Mouse (Mus musculus) G1E (cell line): ENCODE measurements at regions not wholly inside any gene's neighbourhood (a gene's known extent, or its start where the extent isn't known, plus 50 kb on each side); places are given as distances from the start of the nearest gene placed in this dataset.

Experiments
- CTCF ChIP-seq: IDR thresholded peaks from 2 replicates; pipeline ENCODE4 v1.5.1; 2012; ENCODE audit warnings: low read depth, low read length, inconsistent platforms, mixed read lengths
- GATA2 ChIP-seq: IDR thresholded peaks from 2 replicates; pipeline ENCODE4 v1.6.1; 2012; ENCODE audit warnings: low read depth, low read length, inconsistent platforms, borderline replicate concordance
- POLR2AphosphoS5 ChIP-seq: IDR thresholded peaks from 2 replicates; pipeline ENCODE4 v1.6.1; 2012; ENCODE audit warnings: low read depth, low read length, inconsistent platforms; ENCODE audit not compliant: insufficient replicate concordance
- TAL1 ChIP-seq: conservative IDR thresholded peaks from 2 replicates; pipeline ENCODE4 v1.6.1; 2012; ENCODE audit warnings: low read depth, low read length, inconsistent platforms, mixed read lengths

DNA sequence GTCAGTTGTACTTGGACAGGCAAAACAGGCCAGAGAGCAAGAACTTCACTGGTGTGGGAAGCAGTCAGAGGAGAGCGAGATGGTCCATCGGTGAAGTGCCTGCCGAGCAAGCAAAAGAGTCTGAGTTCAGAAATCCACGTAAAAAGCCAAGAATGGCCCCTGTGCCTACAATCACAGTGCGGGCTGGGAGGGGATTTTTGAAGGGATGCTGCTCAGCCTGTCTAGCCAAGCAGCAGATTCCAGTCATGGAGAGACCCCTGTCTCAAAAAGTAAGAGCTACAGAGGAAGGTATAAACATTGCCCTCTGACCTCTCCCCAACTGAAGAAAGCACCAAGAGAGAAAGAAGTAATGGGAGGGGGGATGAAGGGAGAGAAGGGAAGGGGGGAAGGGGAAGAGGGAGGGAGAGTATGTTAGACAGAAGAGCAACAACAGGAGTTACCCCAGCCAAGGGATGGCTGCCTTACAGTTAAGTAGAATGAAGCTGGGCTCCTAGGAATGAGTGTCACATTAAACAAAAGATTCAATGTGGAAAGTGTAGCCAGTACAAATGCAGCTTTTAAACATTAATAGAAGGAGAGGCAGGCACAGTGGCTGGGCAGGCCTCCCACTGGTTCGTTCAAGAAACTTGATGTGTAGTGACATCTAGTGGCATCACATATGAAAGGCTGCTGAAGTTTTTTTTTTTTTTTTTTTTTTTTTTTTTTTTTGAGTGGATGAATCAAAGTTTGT, 130.2 kb downstream of the Srek1 start:
- no peak for TF ChIP-seq CTCF
- no peak for TF ChIP-seq POLR2AphosphoS5
- no peak for TF ChIP-seq TAL1
- TF ChIP-seq GATA2, result no peak
